Mouse (Mus musculus) heart, postnatal 0 days (tissue): Measurements from ENCODE around the gene Trcg1. TPM values are rescaled to one million over a fixed set of nuclear protein-coding genes. Genes with fewer than 3 reads are reported as not detected.

Experiments used
- ATAC-seq: fragments of 200-750 bp; cut with Nextera tagmentation; 2 replicates; pipeline ENCODE4 v1.8.0; 2017; ENCODE audit warnings: low read depth, moderate number of reproducible peaks, moderate library complexity; ENCODE audit not compliant: insufficient read depth
- DNase-seq: peaks from one replicate; pipeline ENCODE4 v3.0.0-alpha.2; 2016; ENCODE audit warnings: low spot score
- H3K27ac ChIP-seq: fragments of 300-500 bp; sonication (generic); 2 replicates; pipeline ENCODE4 v1.5.1; 2014; ENCODE audit warnings: low read depth, mild to moderate bottlenecking
- H3K27me3 ChIP-seq: fragments of 300-500 bp; sonication (generic); 2 replicates; pipeline ENCODE4 v1.6.1; 2014; ENCODE audit warnings: low read length, mixed read lengths; ENCODE audit not compliant: control insufficient read depth, insufficient read depth
- H3K36me3 ChIP-seq: fragments of 300-500 bp; sonication (generic); replicated peaks from 2 replicates; pipeline ENCODE4 v1.6.1; 2014; ENCODE audit warnings: low read length, mixed read lengths; ENCODE audit not compliant: control insufficient read depth, insufficient read depth
- H3K4me1 ChIP-seq: fragments of 300-500 bp; sonication (generic); 2 replicates; pipeline ENCODE4 v1.6.1; 2014; ENCODE audit warnings: antibody characterized with exemption; ENCODE audit not compliant: control insufficient read depth, insufficient read depth
- H3K4me2 ChIP-seq: fragments of 300-500 bp; sonication (generic); 2 replicates; pipeline ENCODE4 v1.6.1; 2014; ENCODE audit warnings: low read depth, mild to moderate bottlenecking, low read length, moderate library complexity
- H3K4me3 ChIP-seq: fragments of 300-500 bp; sonication (generic); 2 replicates; pipeline ENCODE4 v1.5.1; 2014; ENCODE audit warnings: low read depth, low read length
- H3K9ac ChIP-seq: fragments of 300-500 bp; sonication (generic); replicated peaks from 2 replicates; pipeline ENCODE4 v1.6.1; 2014; ENCODE audit warnings: low read depth, low read length, mixed read lengths
- H3K9me3 ChIP-seq: fragments of 300-500 bp; sonication (generic); replicated peaks from 2 replicates; pipeline ENCODE4 v1.6.1; 2016; ENCODE audit warnings: low read length; ENCODE audit not compliant: control insufficient read depth
- CTCF ChIP-seq: IDR thresholded peaks from 2 replicates; pipeline ENCODE4 v1.5.1; 2016; ENCODE audit warnings: antibody characterized with exemption, control low read depth, low read depth
- EP300 ChIP-seq: IDR thresholded peaks from 2 replicates; pipeline ENCODE4 v1.6.1; 2016; ENCODE audit warnings: antibody characterized with exemption, low read depth
- WGBS: fragments of 180-500 bp; shearing (Covaris S2); extraction: QIAGEN DNeasy Blood & Tissue Kit; methylation state at CpG from one replicate; pipeline ENCODE4 v1.1.7; 2014; 5-methylcytosine and 5-hydroxymethylcytosine counted together
- polyA plus RNA-seq: library from polyadenylated mRNA; unstranded; fragments of >200 nt; fragmentation: Nextera tagmentation; extraction: Ambion mirVana; gene quantifications from 2 replicates; pipeline ENCODE4 v1.2.1, GENCODE M21; 2015
- total RNA-seq: library from RNA; depleted of rRNA; stranded (reverse); fragments of >200 nt; gene quantifications from 2 replicates; pipeline ENCODE4 v1.2.3, GENCODE M21; 2014; ENCODE audit warnings: low replicate concordance

The Trcg1 gene
- total and polyA plus RNA-seq, 2 experiments from 2014 or later = not detected

- ATAC-seq (no peak), DNase-seq (no peak)
- Histone ChIP-seq H3K4me3 (no peak overlapping the region), H3K9ac (no peak overlapping the region), H3K4me1 (0 out of 2 replicates have a peak, but pooled peaks cover 4% of the 10 kb centered on the region), H3K36me3 (no peaks in the 10 kb centered on the region), H3K9me3 (no peaks in the 10 kb centered on the region), H3K27ac (no peak overlapping the region), H3K27me3 (no peaks in the 10 kb centered on the region), H3K4me2 (no peak overlapping the region)
- 59% methylated on average over 4 of the region's 4 CpGs for WGBS
- TF ChIP-seq EP300 (no peak), CTCF (no peak)
Measured at GRCm38 (mm10) chr9:57279441-57279840, 43.1 kb downstream of the Trcg1 start.

- ATAC-seq (peak; percentile 20; the same call in 1 of the 2 replicates), DNase-seq (no peak)
- H3K9me3 ChIP-seq = no peaks in the 10 kb centered on the region
- no peaks in the 10 kb centered on the region for H3K27me3 ChIP-seq
- 10% methylated on average over 20 of the region's 20 CpGs for WGBS
- H3K27ac ChIP-seq = no peak overlapping the region
- peak overlapping the region; percentile 55; the same call in 1 of the 2 replicates for H3K4me2 ChIP-seq
- no peak for TF ChIP-seq CTCF
- TF ChIP-seq EP300 = no peak
- peak overlapping the region; percentile 30 for H3K4me3 ChIP-seq
- H3K9ac ChIP-seq = no peak overlapping the region
- H3K36me3 ChIP-seq = no peaks in the 10 kb centered on the region
- 0 out of 2 replicates have a peak, but pooled peaks cover 4% of the 10 kb centered on the region for H3K4me1 ChIP-seq
Measured at GRCm38 (mm10) chr9:57281549-57281948, 45.2 kb downstream of the Trcg1 start.

GRCm38 (mm10) chr9:57282686-57283085, 46.3 kb downstream of the Trcg1 start:
- no peaks in the 10 kb centered on the region for H3K9me3 ChIP-seq
- 33% methylated on average over 3 of the region's 3 CpGs for WGBS
- no peak overlapping the region for H3K27ac ChIP-seq
- no peaks in the 10 kb centered on the region for H3K27me3 ChIP-seq
- no peak for ATAC-seq
- H3K4me3 ChIP-seq = no peak overlapping the region
- DNase-seq = no peak
- no peak overlapping the region for H3K4me2 ChIP-seq
- TF ChIP-seq EP300 (no peak), CTCF (no peak)
- no peak overlapping the region for H3K9ac ChIP-seq
- no peaks in the 10 kb centered on the region for H3K36me3 ChIP-seq
- 0 out of 2 replicates have a peak, but pooled peaks cover 4% of the 10 kb centered on the region for H3K4me1 ChIP-seq

DNA sequence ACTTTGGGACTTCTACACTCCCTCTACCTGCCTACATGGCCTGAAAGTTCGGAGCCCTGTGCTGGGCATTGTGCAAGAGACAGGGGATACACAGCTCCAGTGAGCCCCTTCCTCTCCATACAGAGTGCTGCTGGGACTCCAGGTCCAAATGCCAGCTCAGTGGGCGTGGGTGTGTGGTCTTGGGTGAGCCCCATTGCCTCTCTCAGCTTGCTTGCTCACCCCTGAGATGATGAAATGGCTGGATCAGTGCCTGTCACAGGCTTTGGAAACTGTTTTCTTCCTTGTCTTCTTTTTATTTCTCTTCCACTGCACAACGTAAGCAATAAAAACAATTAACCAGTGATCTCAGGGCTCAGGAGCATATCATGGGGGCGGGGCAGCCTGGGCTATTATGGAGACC, 47.0 kb downstream of the Trcg1 start:
- 78% methylated on average over 4 of the region's 4 CpGs for WGBS
- Histone ChIP-seq H3K27ac (no peak overlapping the region), H3K4me3 (no peak overlapping the region), H3K36me3 (no peaks in the 10 kb centered on the region), H3K4me2 (no peak overlapping the region), H3K9ac (no peak overlapping the region), H3K9me3 (no peaks in the 10 kb centered on the region), H3K27me3 (no peaks in the 10 kb centered on the region), H3K4me1 (0 out of 2 replicates have a peak, but pooled peaks cover 4% of the 10 kb centered on the region)
- ATAC-seq (no peak), DNase-seq (no peak)
- TF ChIP-seq EP300 = no peak
- no peak for TF ChIP-seq CTCF

DNA sequence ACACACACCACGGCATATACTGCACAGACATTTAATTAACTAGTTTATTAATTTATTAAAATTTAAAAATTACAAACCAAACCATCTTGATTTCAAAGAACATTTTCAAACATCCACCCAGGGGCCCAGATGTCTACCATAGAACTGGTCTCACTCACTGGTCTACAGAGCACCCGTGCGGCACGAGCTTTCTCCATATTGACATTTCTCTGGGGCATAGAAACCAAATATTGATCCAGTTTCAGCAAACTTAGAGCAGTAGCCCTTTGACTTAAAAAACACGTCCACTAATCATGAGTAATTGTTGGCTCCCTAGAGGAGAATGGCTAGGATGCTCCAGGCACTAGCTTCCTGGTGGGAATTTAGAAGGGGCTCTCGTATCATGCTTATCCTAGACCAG, 50.8 kb downstream of the Trcg1 start:
- Histone ChIP-seq H3K9ac (no peak overlapping the region), H3K36me3 (no peaks in the 10 kb centered on the region), H3K9me3 (no peaks in the 10 kb centered on the region), H3K4me3 (no peak overlapping the region), H3K4me1 (no peaks in the 10 kb centered on the region), H3K4me2 (no peak overlapping the region), H3K27ac (no peak overlapping the region), H3K27me3 (no peaks in the 10 kb centered on the region)
- TF ChIP-seq EP300 = no peak
- TF ChIP-seq CTCF = no peak
- WGBS = 82% methylated on average over 6 of the region's 6 CpGs
- ATAC-seq (no peak), DNase-seq (no peak)

- WGBS = 76% methylated on average over 3 of the region's 3 CpGs
Measured at GRCm38 (mm10) chr9:57294905-57295304, 58.5 kb downstream of the Trcg1 start.

More at GRCm38 (mm10) chr9:57294905-57295304, 58.5 kb downstream of the Trcg1 start:
- H3K9me3 ChIP-seq = peaks cover 5% of the 10 kb centered on the region; the same call in 1 of the 2 replicates
- no peak overlapping the region for H3K4me2 ChIP-seq
- TF ChIP-seq CTCF = no peak
- TF ChIP-seq EP300 = no peak
- H3K36me3 ChIP-seq = no peaks in the 10 kb centered on the region
- no peak overlapping the region for H3K4me3 ChIP-seq
- no peak for ATAC-seq
- H3K27ac ChIP-seq = no peak overlapping the region
- H3K9ac ChIP-seq = no peak overlapping the region
- no peaks in the 10 kb centered on the region for H3K4me1 ChIP-seq
- DNase-seq = no peak
- no peaks in the 10 kb centered on the region for H3K27me3 ChIP-seq
